Mouse (Mus musculus): ENCODE measurements around the gene Ptbp1. TPM values are rescaled to one million over a fixed set of nuclear protein-coding genes. Genes with fewer than 3 reads are reported as not detected.
A peak's percentile ranks its signal among the peaks of the same experiment; 100 is the strongest.

Gene Ptbp1
- polyA plus RNA-seq, 1 experiment from 2014 or later = 351 TPM

GRCm38 (mm10) chr10:79865189-79865601 lies 11.0 kb downstream of the Ptbp1 start:
- H3K27ac ChIP-seq (replicated peaks; ENCODE audit: low read depth, low read length) = no peak overlapping the region
- no peak overlapping the region for H3K4me2 ChIP-seq (ENCODE audit: low read depth, severe bottlenecking)
- 70% methylated on average over 12 of the region's 12 CpGs for WGBS
- no peaks in the 10 kb centered on the region for H3K4me1 ChIP-seq (ENCODE audit: control insufficient read depth, insufficient read depth, low read length)
- H3K27me3 ChIP-seq (ENCODE audit: control insufficient read depth, insufficient read depth, low read length) = no peaks in the 10 kb centered on the region
- peak; percentile 47 for DNase-seq (ENCODE audit: low spot score)
- no peak overlapping the region for H3K4me3 ChIP-seq (ENCODE audit: low read depth, low read length)
- 0 out of 2 replicates have a peak, but pooled peaks have one; percentile 5 for ATAC-seq (ENCODE audit: insufficient number of reproducible peaks, low FRiP score, low TSS enrichment, low read depth)
- no peaks in the 10 kb centered on the region for H3K9me3 ChIP-seq (ENCODE audit: control insufficient read depth, low read length)
- H3K36me3 ChIP-seq (ENCODE audit: control insufficient read depth, insufficient read depth, low read length) = peaks cover 44% of the 10 kb centered on the region
- H3K9ac ChIP-seq (ENCODE audit: low read length) = no peak overlapping the region

- WGBS = 84% methylated on average over 19 of the region's 19 CpGs
- Histone ChIP-seq H3K27me3 (ENCODE audit: control insufficient read depth, insufficient read depth, low read length) (no peaks in the 10 kb centered on the region), H3K9me3 (ENCODE audit: control insufficient read depth, low read length) (no peaks in the 10 kb centered on the region), H3K4me3 (ENCODE audit: low read depth, low read length) (no peak overlapping the region), H3K36me3 (ENCODE audit: control insufficient read depth, insufficient read depth, low read length) (peaks cover 38% of the 10 kb centered on the region), H3K27ac (replicated peaks; ENCODE audit: low read depth, low read length) (0 out of 2 replicates have a peak overlapping the region, but pooled peaks have one; percentile 1), H3K4me2 (ENCODE audit: low read depth, severe bottlenecking) (no peak overlapping the region), H3K4me1 (ENCODE audit: control insufficient read depth, insufficient read depth, low read length) (no peaks in the 10 kb centered on the region), H3K9ac (ENCODE audit: low read length) (no peak overlapping the region)
- DNase-seq (ENCODE audit: low spot score) = peak; percentile 37
- ATAC-seq (ENCODE audit: insufficient number of reproducible peaks, low FRiP score, low TSS enrichment, low read depth) = no peak
Observed at GRCm38 (mm10) chr10:79865801-79866295, 11.6 kb downstream of the Ptbp1 start.

- Histone ChIP-seq H3K9ac (ENCODE audit: low read length) (no peak overlapping the region), H3K27ac (replicated peaks; ENCODE audit: low read depth, low read length) (no peak overlapping the region), H3K27me3 (ENCODE audit: control insufficient read depth, insufficient read depth, low read length) (no peaks in the 10 kb centered on the region), H3K4me1 (ENCODE audit: control insufficient read depth, insufficient read depth, low read length) (no peaks in the 10 kb centered on the region), H3K36me3 (ENCODE audit: control insufficient read depth, insufficient read depth, low read length) (peaks cover 33% of the 10 kb centered on the region), H3K4me2 (ENCODE audit: low read depth, severe bottlenecking) (no peak overlapping the region), H3K9me3 (ENCODE audit: control insufficient read depth, low read length) (no peaks in the 10 kb centered on the region), H3K4me3 (ENCODE audit: low read depth, low read length) (no peak overlapping the region)
- no peak for DNase-seq (ENCODE audit: low spot score)
- WGBS = 62% methylated on average over 11 of the region's 11 CpGs
- no peak for ATAC-seq (ENCODE audit: insufficient number of reproducible peaks, low FRiP score, low TSS enrichment, low read depth)
Observed at GRCm38 (mm10) chr10:79866601-79867000, 12.4 kb downstream of the Ptbp1 start.

GRCm38 (mm10) chr10:79871845-79872244 lies 17.6 kb downstream of the Ptbp1 start:
- Histone ChIP-seq H3K9me3 (ENCODE audit: control insufficient read depth, low read length) (no peaks in the 10 kb centered on the region), H3K4me2 (ENCODE audit: low read depth, severe bottlenecking) (no peak overlapping the region), H3K4me3 (ENCODE audit: low read depth, low read length) (no peak overlapping the region), H3K27me3 (ENCODE audit: control insufficient read depth, insufficient read depth, low read length) (no peaks in the 10 kb centered on the region), H3K27ac (replicated peaks; ENCODE audit: low read depth, low read length) (no peak overlapping the region), H3K4me1 (ENCODE audit: control insufficient read depth, insufficient read depth, low read length) (peaks cover 13% of the 10 kb centered on the region), H3K36me3 (ENCODE audit: control insufficient read depth, insufficient read depth, low read length) (peaks cover 11% of the 10 kb centered on the region; the same call in 1 of the 2 replicates), H3K9ac (ENCODE audit: low read length) (no peak overlapping the region)
- WGBS = 94% methylated on average over 8 of the region's 8 CpGs
- DNase-seq (ENCODE audit: low spot score) = no peak
- ATAC-seq (ENCODE audit: insufficient number of reproducible peaks, low FRiP score, low TSS enrichment, low read depth) = no peak

GRCm38 (mm10) chr10:79872862-79873261 lies 18.6 kb downstream of the Ptbp1 start:
- H3K27me3 ChIP-seq (ENCODE audit: control insufficient read depth, insufficient read depth, low read length) = no peaks in the 10 kb centered on the region
- H3K9me3 ChIP-seq (ENCODE audit: control insufficient read depth, low read length) = no peaks in the 10 kb centered on the region
- DNase-seq (ENCODE audit: low spot score) = no peak
- peak overlapping the region; percentile 94 for H3K9ac ChIP-seq (ENCODE audit: low read length)
- WGBS = 40% methylated on average over 3 of the region's 3 CpGs
- H3K4me2 ChIP-seq (ENCODE audit: low read depth, severe bottlenecking) = peak overlapping the region; percentile 68
- H3K36me3 ChIP-seq (ENCODE audit: control insufficient read depth, insufficient read depth, low read length) = peaks cover 8% of the 10 kb centered on the region; the same call in 1 of the 2 replicates
- no peak for ATAC-seq (ENCODE audit: insufficient number of reproducible peaks, low FRiP score, low TSS enrichment, low read depth)
- peak overlapping the region; percentile 72 for H3K4me3 ChIP-seq (ENCODE audit: low read depth, low read length)
- no peak overlapping the region; the same call in 1 of the 2 replicates for H3K27ac ChIP-seq (replicated peaks; ENCODE audit: low read depth, low read length)
- H3K4me1 ChIP-seq (ENCODE audit: control insufficient read depth, insufficient read depth, low read length) = peaks cover 13% of the 10 kb centered on the region

GRCm38 (mm10) chr10:79873313-79873712 lies 19.1 kb downstream of the Ptbp1 start:
- ATAC-seq (ENCODE audit: insufficient number of reproducible peaks, low FRiP score, low TSS enrichment, low read depth) = no peak
- peaks cover 13% of the 10 kb centered on the region for H3K4me1 ChIP-seq (ENCODE audit: control insufficient read depth, insufficient read depth, low read length)
- DNase-seq (ENCODE audit: low spot score) = no peak
- H3K4me2 ChIP-seq (ENCODE audit: low read depth, severe bottlenecking) = peak overlapping the region; percentile 68
- 19% methylated on average over 6 of the region's 6 CpGs for WGBS
- H3K4me3 ChIP-seq (ENCODE audit: low read depth, low read length) = peak overlapping the region; percentile 72
- H3K36me3 ChIP-seq (ENCODE audit: control insufficient read depth, insufficient read depth, low read length) = peaks cover 8% of the 10 kb centered on the region; the same call in 1 of the 2 replicates
- no peaks in the 10 kb centered on the region for H3K27me3 ChIP-seq (ENCODE audit: control insufficient read depth, insufficient read depth, low read length)
- no peak overlapping the region; the same call in 1 of the 2 replicates for H3K27ac ChIP-seq (replicated peaks; ENCODE audit: low read depth, low read length)
- peak overlapping the region; percentile 94 for H3K9ac ChIP-seq (ENCODE audit: low read length)
- no peaks in the 10 kb centered on the region for H3K9me3 ChIP-seq (ENCODE audit: control insufficient read depth, low read length)

GRCm38 (mm10) chr10:79873715-79874289 lies 19.6 kb downstream of the Ptbp1 start:
- Histone ChIP-seq H3K27me3 (ENCODE audit: control insufficient read depth, insufficient read depth, low read length) (no peaks in the 10 kb centered on the region), H3K27ac (replicated peaks; ENCODE audit: low read depth, low read length) (peak overlapping the region; percentile 66), H3K9ac (ENCODE audit: low read length) (peak overlapping the region; percentile 94), H3K4me2 (ENCODE audit: low read depth, severe bottlenecking) (peak overlapping the region; percentile 68), H3K4me1 (ENCODE audit: control insufficient read depth, insufficient read depth, low read length) (peaks cover 13% of the 10 kb centered on the region), H3K36me3 (ENCODE audit: control insufficient read depth, insufficient read depth, low read length) (peaks cover 8% of the 10 kb centered on the region; the same call in 1 of the 2 replicates), H3K9me3 (ENCODE audit: control insufficient read depth, low read length) (no peaks in the 10 kb centered on the region), H3K4me3 (ENCODE audit: low read depth, low read length) (peak overlapping the region; percentile 72)
- DNase-seq (ENCODE audit: low spot score) (peak; percentile 62), ATAC-seq (ENCODE audit: insufficient number of reproducible peaks, low FRiP score, low TSS enrichment, low read depth) (no peak; the same call in 1 of the 2 replicates)
- WGBS = under 1% methylated on average over 26 of the region's 26 CpGs

GRCm38 (mm10) chr10:79874290-79874862 lies 20.1 kb downstream of the Ptbp1 start, which contains the start of the genes Prtn3 and Plppr3:
Gene Prtn3, plus strand, starts transcription at chr10:79874476.
Gene Plppr3, minus strand, starts transcription at chr10:79874634.
- peaks cover 6% of the 10 kb centered on the region; the same call in 1 of the 2 replicates for H3K36me3 ChIP-seq (ENCODE audit: control insufficient read depth, insufficient read depth, low read length)
- H3K27me3 ChIP-seq (ENCODE audit: control insufficient read depth, insufficient read depth, low read length) = no peaks in the 10 kb centered on the region
- H3K4me3 ChIP-seq (ENCODE audit: low read depth, low read length) = peak within 1 kb of the TSS; percentile 72
- WGBS = under 1% methylated on average over 56 of the region's 57 CpGs
- peak within 1 kb of the TSS; percentile 66 for H3K27ac ChIP-seq (replicated peaks; ENCODE audit: low read depth, low read length)
- H3K4me1 ChIP-seq (ENCODE audit: control insufficient read depth, insufficient read depth, low read length) = peaks cover 13% of the 10 kb centered on the region
- H3K9ac ChIP-seq (ENCODE audit: low read length) = peak within 1 kb of the TSS; percentile 94
- peak; percentile 87 for DNase-seq (ENCODE audit: low spot score)
- peak within 1 kb of the TSS; percentile 68 for H3K4me2 ChIP-seq (ENCODE audit: low read depth, severe bottlenecking)
- no peaks in the 10 kb centered on the region for H3K9me3 ChIP-seq (ENCODE audit: control insufficient read depth, low read length)
- ATAC-seq (ENCODE audit: insufficient number of reproducible peaks, low FRiP score, low TSS enrichment, low read depth) = peak; percentile 87
